Mouse (Mus musculus): Measurements from ENCODE around the gene Gucd1. TPM values are rescaled to one million over a fixed set of nuclear protein-coding genes. Genes with fewer than 3 reads are reported as not detected.
"Not testable (repeated sequence)": the region's sequence is repeated elsewhere in the genome, so short reads cannot be mapped to it uniquely, and the experiment has no call there.

Gucd1 gene
- polyA plus RNA-seq, 1 experiment, result 124 TPM

GRCm38 (mm10) chr10:75390156-75390555 lies 127.6 kb downstream of the Gucd1 start:
- Histone ChIP-seq H3K36me3 (ENCODE audit: control insufficient read depth, insufficient read depth, low read length) (no peaks in the 10 kb centered on the region), H3K27me3 (replicated peaks; ENCODE audit: control insufficient read depth, insufficient read depth, low read length) (no peaks in the 10 kb centered on the region), H3K4me1 (ENCODE audit: control insufficient read depth, insufficient read depth, low read length) (no peaks in the 10 kb centered on the region; the same call in 1 of the 2 replicates), H3K27ac (ENCODE audit: insufficient read depth, low read depth, low read length) (no peak overlapping the region), H3K4me3 (ENCODE audit: insufficient read depth, low read depth, low read length) (no peak overlapping the region)
- TF ChIP-seq POLR2A (IDR thresholded peaks at IDR 0.05; ENCODE audit: low read depth, low read length) (no peak), CTCF (conservative IDR thresholded peaks at IDR 0.05; ENCODE audit: insufficient read depth, insufficient read length, low read depth, low read length) (peak; percentile 24; the same call in 1 of the 2 replicates)
- peak; percentile 36 for DNase-seq
- 88% methylated on average over 2 of the region's 2 CpGs for WGBS

GRCm38 (mm10) chr10:75378688-75379087 lies 139.1 kb downstream of the Gucd1 start:
- TF ChIP-seq CTCF (conservative IDR thresholded peaks at IDR 0.05; ENCODE audit: insufficient read depth, insufficient read length, low read depth, low read length), result no peak
- no peak for TF ChIP-seq POLR2A (IDR thresholded peaks at IDR 0.05; ENCODE audit: low read depth, low read length)
- 55% methylated on average over 10 of the region's 10 CpGs for WGBS
- Histone ChIP-seq H3K36me3 (ENCODE audit: control insufficient read depth, insufficient read depth, low read length) (no peaks in the 10 kb centered on the region), H3K27ac (ENCODE audit: insufficient read depth, low read depth, low read length) (no peak overlapping the region), H3K4me1 (ENCODE audit: control insufficient read depth, insufficient read depth, low read length) (no peaks in the 10 kb centered on the region; the same call in 1 of the 2 replicates), H3K27me3 (replicated peaks; ENCODE audit: control insufficient read depth, insufficient read depth, low read length) (no peaks in the 10 kb centered on the region), H3K4me3 (ENCODE audit: insufficient read depth, low read depth, low read length) (no peak overlapping the region)
- no peak for DNase-seq

GRCm38 (mm10) chr10:75373655-75374351 lies 144.0 kb downstream of the Gucd1 start:
- H3K4me1 ChIP-seq (ENCODE audit: control insufficient read depth, insufficient read depth, low read length); H3K4me3 ChIP-seq (ENCODE audit: insufficient read depth, low read depth, low read length); H3K36me3 ChIP-seq (ENCODE audit: control insufficient read depth, insufficient read depth, low read length); H3K27me3 ChIP-seq (replicated peaks; ENCODE audit: control insufficient read depth, insufficient read depth, low read length): not testable (repeated sequence)
- peak overlapping the region; percentile 63 for H3K27ac ChIP-seq (ENCODE audit: insufficient read depth, low read depth, low read length)
- peak; percentile 41 for DNase-seq
- 65% methylated on average over 13 of the region's 19 CpGs for WGBS

GRCm38 (mm10) chr10:75365231-75365633 lies 152.5 kb downstream of the Gucd1 start:
- Histone ChIP-seq H3K27ac (ENCODE audit: insufficient read depth, low read depth, low read length) (no peak overlapping the region), H3K4me1 (ENCODE audit: control insufficient read depth, insufficient read depth, low read length) (peaks cover 3% of the 10 kb centered on the region; the same call in 1 of the 2 replicates), H3K36me3 (ENCODE audit: control insufficient read depth, insufficient read depth, low read length) (no peaks in the 10 kb centered on the region), H3K27me3 (replicated peaks; ENCODE audit: control insufficient read depth, insufficient read depth, low read length) (no peaks in the 10 kb centered on the region), H3K4me3 (ENCODE audit: insufficient read depth, low read depth, low read length) (peak overlapping the region; percentile 31; the same call in 1 of the 2 replicates)
- 54% methylated on average over 6 of the region's 6 CpGs for WGBS
- DNase-seq, result no peak
- no peak for TF ChIP-seq CTCF (conservative IDR thresholded peaks at IDR 0.05; ENCODE audit: insufficient read depth, insufficient read length, low read depth, low read length)
- no peak for TF ChIP-seq POLR2A (IDR thresholded peaks at IDR 0.05; ENCODE audit: low read depth, low read length)

GRCm38 (mm10) chr10:75364796-75365195 lies 153.0 kb downstream of the Gucd1 start:
- no peak overlapping the region for H3K4me3 ChIP-seq (ENCODE audit: insufficient read depth, low read depth, low read length)
- 66% methylated on average over 9 of the region's 9 CpGs for WGBS
- DNase-seq, result no peak
- H3K27ac ChIP-seq (ENCODE audit: insufficient read depth, low read depth, low read length), result peak overlapping the region; percentile 55; the same call in 1 of the 2 replicates
- no peak for TF ChIP-seq POLR2A (IDR thresholded peaks at IDR 0.05; ENCODE audit: low read depth, low read length)
- no peak for TF ChIP-seq CTCF (conservative IDR thresholded peaks at IDR 0.05; ENCODE audit: insufficient read depth, insufficient read length, low read depth, low read length)
- H3K36me3 ChIP-seq (ENCODE audit: control insufficient read depth, insufficient read depth, low read length), result no peaks in the 10 kb centered on the region
- H3K4me1 ChIP-seq (ENCODE audit: control insufficient read depth, insufficient read depth, low read length), result peaks cover 3% of the 10 kb centered on the region; the same call in 1 of the 2 replicates
- no peaks in the 10 kb centered on the region for H3K27me3 ChIP-seq (replicated peaks; ENCODE audit: control insufficient read depth, insufficient read depth, low read length)

GRCm38 (mm10) chr10:75364214-75364690 lies 153.5 kb downstream of the Gucd1 start:
- not testable (repeated sequence) for H3K4me1 ChIP-seq (ENCODE audit: control insufficient read depth, insufficient read depth, low read length); H3K36me3 ChIP-seq (ENCODE audit: control insufficient read depth, insufficient read depth, low read length); H3K4me3 ChIP-seq (ENCODE audit: insufficient read depth, low read depth, low read length); H3K27me3 ChIP-seq (replicated peaks; ENCODE audit: control insufficient read depth, insufficient read depth, low read length)
- DNase-seq, result peak; percentile 78
- WGBS, result 6% methylated on average over 1 of the region's 1 CpGs
- peak overlapping the region; percentile 27 for H3K27ac ChIP-seq (ENCODE audit: insufficient read depth, low read depth, low read length)

GRCm38 (mm10) chr10:75355341-75355740 lies 162.4 kb downstream of the Gucd1 start:
- H3K27me3 ChIP-seq (replicated peaks; ENCODE audit: control insufficient read depth, insufficient read depth, low read length), result no peaks in the 10 kb centered on the region
- no peak for TF ChIP-seq CTCF (conservative IDR thresholded peaks at IDR 0.05; ENCODE audit: insufficient read depth, insufficient read length, low read depth, low read length)
- no peak for TF ChIP-seq POLR2A (IDR thresholded peaks at IDR 0.05; ENCODE audit: low read depth, low read length)
- DNase-seq, result no peak
- no peak overlapping the region for H3K4me3 ChIP-seq (ENCODE audit: insufficient read depth, low read depth, low read length)
- no peaks in the 10 kb centered on the region for H3K36me3 ChIP-seq (ENCODE audit: control insufficient read depth, insufficient read depth, low read length)
- whole genome bisulfite sequencing, result 84% methylated on average over 4 of the region's 4 CpGs
- no peak overlapping the region for H3K27ac ChIP-seq (ENCODE audit: insufficient read depth, low read depth, low read length)
- H3K4me1 ChIP-seq (ENCODE audit: control insufficient read depth, insufficient read depth, low read length), result no peaks in the 10 kb centered on the region

- H3K4me1 ChIP-seq (ENCODE audit: control insufficient read depth, insufficient read depth, low read length); H3K4me3 ChIP-seq (ENCODE audit: insufficient read depth, low read depth, low read length); H3K36me3 ChIP-seq (ENCODE audit: control insufficient read depth, insufficient read depth, low read length); H3K27ac ChIP-seq (ENCODE audit: insufficient read depth, low read depth, low read length); DNase-seq; H3K27me3 ChIP-seq (replicated peaks; ENCODE audit: control insufficient read depth, insufficient read depth, low read length): not testable (repeated sequence)
- WGBS, result 62% methylated on average over 9 of the region's 9 CpGs
These were observed 163.9 kb downstream of the Gucd1 start for GRCm38 (mm10) chr10:75353838-75354241.
